Mouse (Mus musculus) cerebellum, adult 9-10 months (tissue): ENCODE results near the gene Scn5a.

Experiments used
- DNase-seq: peaks from one replicate; pipeline ENCODE4 v3.0.0; 2022

Gene Scn5a

DNA sequence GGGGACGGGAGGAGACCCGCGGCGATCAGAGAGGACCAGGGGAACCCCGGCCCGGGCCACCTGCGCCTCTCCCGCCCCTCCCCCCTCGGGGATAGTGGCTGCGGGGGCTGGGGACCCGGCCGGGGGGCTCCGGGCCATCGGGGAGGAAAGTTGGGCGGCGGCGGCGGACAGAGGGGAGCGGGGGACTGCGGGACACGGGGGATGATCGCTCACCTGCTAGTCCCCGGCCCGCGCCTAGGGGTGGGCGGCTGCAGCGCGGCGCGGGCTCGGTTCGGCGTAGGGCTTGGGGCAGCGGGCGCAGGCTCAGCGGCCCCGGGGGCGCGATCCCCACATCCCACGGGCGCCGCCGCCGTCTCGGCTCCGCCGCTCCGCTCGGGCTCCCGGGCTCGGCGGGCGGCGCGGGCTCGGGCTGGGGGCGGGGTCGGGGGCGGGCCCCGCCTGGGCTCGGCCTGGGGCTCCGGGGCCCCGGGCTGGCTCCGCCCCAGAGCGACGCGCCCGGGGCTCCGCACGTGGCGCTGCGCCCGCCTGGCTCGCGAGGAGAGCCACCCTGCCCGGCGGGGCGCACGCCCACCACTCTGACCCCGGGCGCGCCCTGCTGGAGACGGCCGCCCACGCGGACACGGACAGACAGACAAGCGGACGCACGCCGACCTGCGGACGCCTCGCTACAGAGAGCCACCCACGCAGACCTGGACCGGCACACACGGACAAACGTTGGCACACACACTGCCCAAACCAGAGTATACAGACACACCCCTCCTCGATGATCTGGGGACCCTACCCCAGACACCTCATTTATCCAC, at the start of gene Scn5a:
TSS of gene Scn5a (minus strand) at position 381 of the 803 bp plus-strand sequence.
- DNase-seq, result no peak

GRCm38 (mm10) chr9:119627227-119627626, 48.4 kb upstream of the Scn5a start:
- no peak for DNase-seq

DNA sequence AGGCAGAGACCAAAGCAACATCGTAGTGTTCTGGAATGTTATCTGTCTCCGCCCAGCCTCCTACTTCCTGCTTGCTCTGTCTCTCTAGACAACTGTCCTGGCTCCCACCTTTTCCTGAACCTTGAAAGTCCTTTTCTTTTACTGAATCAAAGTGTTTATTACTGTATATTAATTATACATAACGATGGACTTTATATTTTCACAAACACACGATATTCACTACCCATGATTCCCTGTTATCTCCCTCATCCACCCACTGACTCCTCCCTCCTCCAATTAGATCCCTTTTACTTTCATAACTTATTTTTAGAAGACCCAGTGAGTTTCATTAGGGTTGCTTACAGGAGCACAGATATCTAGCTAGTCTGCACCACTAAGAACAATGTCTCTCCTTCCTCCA, 45.3 kb upstream of the Scn5a start:
- DNase-seq, result no peak

- DNase-seq, result no peak
Observed at GRCm38 (mm10) chr9:119614798-119615197, 36.0 kb upstream of the Scn5a start.

DNA sequence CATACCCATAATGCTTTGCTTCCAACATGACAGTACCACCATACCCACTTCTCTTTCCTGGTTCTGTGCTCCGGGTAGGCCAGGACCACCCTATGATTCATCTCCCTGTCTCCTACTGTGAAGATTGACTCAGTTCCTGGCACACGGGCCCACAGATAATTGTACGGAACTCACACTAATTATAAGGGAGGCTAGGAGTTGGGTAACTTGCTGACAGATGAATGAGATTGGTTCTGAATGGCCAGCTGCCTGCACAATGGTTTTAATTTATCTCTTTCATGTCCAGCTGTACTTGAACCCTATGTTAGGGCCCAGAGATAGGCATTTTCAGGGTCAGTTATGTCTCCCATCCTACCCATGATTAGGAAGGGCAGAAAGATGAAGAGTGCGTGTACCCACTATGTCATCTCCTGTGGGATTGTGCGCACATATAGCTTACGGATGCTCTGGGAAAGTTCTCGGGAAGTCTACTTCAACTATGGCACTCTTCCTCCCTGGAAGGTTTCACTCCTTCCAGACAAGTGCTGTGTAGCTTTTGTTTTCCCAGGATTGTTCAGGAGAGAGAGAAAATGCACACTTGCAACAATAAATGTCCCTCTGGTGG, 31.8 kb upstream of the Scn5a start:
- DNase-seq, result no peak

GRCm38 (mm10) chr9:119606906-119607305, 28.1 kb upstream of the Scn5a start:
- DNase-seq, result no peak

- no peak for DNase-seq
Observed at GRCm38 (mm10) chr9:119604607-119605006, 25.8 kb upstream of the Scn5a start.

GRCm38 (mm10) chr9:119598501-119598900, 19.7 kb upstream of the Scn5a start:
- DNase-seq, result no peak

DNA sequence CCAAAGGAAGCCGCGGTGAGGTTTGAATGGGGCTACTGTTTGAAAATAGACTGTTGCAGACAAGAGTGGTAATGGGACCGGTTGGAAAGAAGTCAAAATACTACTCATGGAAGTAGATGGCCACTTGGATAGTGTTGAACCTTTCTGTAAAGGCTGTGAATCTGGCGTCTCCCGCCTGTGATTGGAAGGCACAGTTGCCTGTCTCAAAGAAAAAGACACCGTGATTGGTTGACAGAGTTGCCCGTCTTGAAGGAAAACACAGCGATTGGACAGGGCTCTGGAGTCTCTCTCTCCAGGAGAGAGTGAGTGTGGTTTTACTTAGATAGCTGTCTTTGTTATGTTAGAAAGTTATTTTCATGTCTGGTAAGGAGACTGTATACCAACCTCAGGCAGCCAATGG, 18.5 kb upstream of the Scn5a start:
- no peak for DNase-seq

DNA sequence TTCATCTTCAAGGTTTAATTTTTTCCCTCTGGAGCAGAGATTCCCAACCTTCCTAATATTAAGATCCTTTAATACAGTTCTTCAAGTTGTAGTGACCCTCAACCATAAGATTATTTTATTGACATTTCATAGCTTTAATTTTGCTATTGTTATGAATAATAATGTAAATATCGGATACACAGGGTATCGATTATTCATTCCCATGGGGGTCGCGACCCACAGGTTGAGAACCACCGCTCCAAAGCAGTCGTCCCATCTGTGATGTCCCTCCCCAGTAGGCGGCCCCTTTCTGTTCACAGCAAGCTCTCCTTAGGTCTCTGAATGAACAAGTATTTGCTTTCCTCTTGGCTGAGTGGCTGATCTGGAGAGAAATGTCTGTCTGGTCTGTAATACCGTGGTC, 10.8 kb upstream of the Scn5a start:
- DNase-seq, result no peak

- no peak for DNase-seq
Observed at GRCm38 (mm10) chr9:119588763-119589449, 10.1 kb upstream of the Scn5a start.

DNA sequence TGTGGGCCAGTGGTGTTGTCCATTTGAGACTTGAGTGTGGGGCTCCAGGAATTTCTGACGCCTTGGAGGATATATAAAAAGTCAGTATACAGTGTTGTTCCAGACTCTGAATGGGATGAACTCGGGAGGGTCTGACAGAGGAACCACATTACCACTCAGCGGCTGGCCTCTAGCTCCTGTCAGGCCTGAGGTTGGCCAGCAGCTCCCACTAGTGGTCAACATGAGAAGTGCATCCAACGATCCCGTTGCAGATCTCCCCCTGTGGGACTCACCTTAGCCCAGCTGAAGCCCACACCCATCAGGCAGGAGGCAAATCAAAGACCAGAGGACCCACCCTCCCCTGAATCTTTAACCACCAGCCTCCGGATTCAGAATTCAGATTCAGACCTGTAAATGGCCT, 1.9 kb upstream of the Scn5a start:
- DNase-seq, result peak; percentile 49

- DNase-seq, result no peak
Observed at GRCm38 (mm10) chr9:119580187-119580586, 1.4 kb upstream of the Scn5a start.

- no peak for DNase-seq
Observed at GRCm38 (mm10) chr9:119578311-119578635, 543 bp downstream of the Scn5a start.

GRCm38 (mm10) chr9:119576977-119577376, 1.8 kb downstream of the Scn5a start:
- no peak for DNase-seq

DNA sequence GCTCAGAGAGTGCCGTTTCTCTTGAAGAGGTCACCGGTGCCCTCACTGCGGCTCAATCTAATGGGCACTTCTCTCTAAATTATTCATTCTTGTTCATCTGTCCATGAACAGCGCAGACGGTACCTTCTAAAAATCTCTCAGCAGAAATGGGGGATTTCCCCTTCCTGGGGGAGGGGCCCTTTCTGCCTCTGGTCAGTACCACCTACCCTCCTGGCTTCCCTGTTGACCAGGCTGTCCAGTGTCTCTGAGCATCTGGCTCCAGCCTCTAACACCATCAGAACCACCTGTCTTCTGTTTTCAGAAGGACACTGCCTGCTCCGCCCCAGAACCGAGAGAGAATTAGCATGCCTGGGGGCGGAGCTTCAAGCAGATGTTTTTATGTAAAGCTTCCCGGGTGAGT, 3.1 kb downstream of the Scn5a start:
- DNase-seq, result no peak

GRCm38 (mm10) chr9:119574366-119574765, 4.5 kb downstream of the Scn5a start:
- no peak for DNase-seq

GRCm38 (mm10) chr9:119573009-119573408, 5.8 kb downstream of the Scn5a start:
- DNase-seq, result no peak

DNA sequence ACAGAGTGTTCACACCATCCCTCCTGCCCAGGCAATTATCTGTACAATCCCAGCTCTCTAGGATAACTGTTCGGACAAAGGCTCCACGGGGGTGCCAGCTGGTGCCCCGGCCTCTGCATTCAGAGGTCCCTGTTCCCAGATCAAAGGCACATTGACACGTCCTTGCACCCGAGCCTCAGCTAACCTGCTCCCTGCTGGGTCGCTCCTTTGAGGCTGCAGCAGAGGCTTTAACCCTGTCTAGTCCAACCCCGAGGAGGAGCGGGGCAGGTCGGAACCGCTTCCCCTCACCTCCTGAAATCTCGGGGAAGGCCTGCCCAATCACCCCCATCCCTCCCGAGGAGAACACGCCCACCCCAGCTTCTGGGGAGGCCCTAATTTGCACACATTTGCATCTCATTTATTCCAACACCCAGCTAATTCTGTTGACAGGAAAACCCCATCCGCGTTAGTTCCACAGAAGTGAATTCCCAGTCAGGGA, 7.4 kb downstream of the Scn5a start:
- no peak for DNase-seq

DNA sequence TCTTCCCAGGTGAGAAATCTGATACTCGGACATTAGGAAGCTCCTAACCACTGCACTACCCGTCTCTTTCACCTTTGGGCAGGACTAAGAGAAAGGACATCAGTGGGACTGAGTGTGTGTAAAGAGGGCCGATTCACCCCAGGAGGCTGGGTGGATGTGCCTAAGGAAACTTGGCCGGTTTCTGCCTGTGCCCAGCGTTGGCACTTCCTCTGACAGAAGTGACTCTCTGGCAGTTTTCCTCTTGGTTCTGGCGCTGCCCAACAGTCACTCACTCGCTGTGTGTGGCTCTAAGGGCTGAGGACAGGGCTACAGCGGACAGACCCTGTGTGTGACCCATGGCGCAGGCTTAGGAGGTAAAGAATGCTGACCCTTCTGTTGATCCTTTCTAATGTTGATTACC, 8.2 kb downstream of the Scn5a start:
- no peak for DNase-seq

DNA sequence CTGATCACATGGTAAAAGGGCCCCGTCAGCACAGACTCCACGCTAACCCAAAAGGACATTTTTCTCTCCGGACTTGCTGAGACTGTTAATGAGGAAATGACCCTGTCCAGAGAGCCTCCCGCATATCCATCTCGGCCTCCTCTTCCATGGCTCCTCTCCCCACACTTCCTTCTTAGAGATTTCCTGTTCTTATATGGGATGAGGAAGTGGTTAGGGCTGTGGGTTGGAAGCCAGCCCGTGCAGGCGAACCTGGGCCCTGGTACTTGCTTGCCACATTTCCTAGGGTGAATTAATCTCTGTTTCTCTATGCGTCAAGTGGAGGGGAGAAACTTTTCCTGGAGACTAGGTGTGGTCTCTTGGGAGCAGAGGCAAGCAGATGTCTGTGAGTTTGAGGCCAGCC, 10.1 kb downstream of the Scn5a start:
- DNase-seq, result no peak

GRCm38 (mm10) chr9:119567800-119568199, 11.0 kb downstream of the Scn5a start:
- DNase-seq, result no peak

- no peak for DNase-seq
Observed at GRCm38 (mm10) chr9:119566214-119566613, 12.6 kb downstream of the Scn5a start.

DNA sequence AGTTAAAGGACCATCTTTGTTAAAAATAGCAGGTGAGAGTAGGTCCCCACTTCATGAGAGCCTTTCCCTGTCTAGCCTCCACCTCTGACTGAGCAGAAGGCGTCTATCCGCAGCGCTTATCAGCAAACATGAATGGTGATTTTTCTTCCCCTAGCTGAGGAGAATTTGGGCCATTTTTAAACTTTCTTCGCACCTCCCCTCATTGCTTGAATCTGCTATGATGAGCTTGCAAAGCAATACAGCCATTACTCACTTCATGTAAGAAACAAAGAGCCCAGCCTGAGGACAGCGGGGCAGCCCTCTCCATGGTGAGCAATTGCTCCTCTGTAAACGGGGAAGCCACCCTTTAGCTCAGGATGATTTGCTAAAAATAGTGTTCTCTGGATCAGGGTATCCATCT, 14.0 kb downstream of the Scn5a start:
- DNase-seq, result no peak
